Mouse (Mus musculus) myocyte (in vitro differentiated cells): ENCODE results near the gene Stx16.

Experiments
- CEBPB ChIP-seq: IDR thresholded peaks from 2 replicates; pipeline ENCODE4 v1.6.1; 2011; ENCODE audit warnings: mild to moderate bottlenecking, moderate library complexity; ENCODE audit not compliant: poor library complexity, insufficient read depth, severe bottlenecking
- E2F4 ChIP-seq: IDR thresholded peaks from one replicate; pipeline ENCODE4 v1.6.1; 2011; ENCODE audit warnings: mild to moderate bottlenecking, control low read depth, moderate library complexity; ENCODE audit not compliant: insufficient read depth
- MAX ChIP-seq: IDR thresholded peaks from one replicate; pipeline ENCODE4 v1.6.1; 2011; ENCODE audit warnings: low read depth, mild to moderate bottlenecking, control low read depth
- MYOD1 ChIP-seq, 3 experiments: IDR thresholded peaks; one replicate each; pipeline ENCODE4 v1.6.1; 2011; ENCODE audit warnings: control low read depth in 2 of 3, low read depth in 2 of 3, mild to moderate bottlenecking in 2 of 3, moderate library complexity in 1 of 3; ENCODE audit not compliant: insufficient read length in 2 of 3, control insufficient read depth in 1 of 3
- POLR2A ChIP-seq: IDR thresholded peaks from one replicate; pipeline ENCODE4 v1.6.1; 2011; ENCODE audit warnings: low read depth, mild to moderate bottlenecking, control low read depth, moderate library complexity; ENCODE audit not compliant: insufficient read length
- POLR2AphosphoS2 ChIP-seq: IDR thresholded peaks from one replicate; pipeline ENCODE4 v1.6.1; 2011; ENCODE audit warnings: low read depth, control low read depth; ENCODE audit not compliant: insufficient read length
- REST ChIP-seq: IDR thresholded peaks from one replicate; pipeline ENCODE4 v1.6.1; 2011; ENCODE audit warnings: mild to moderate bottlenecking, control low read depth, moderate library complexity; ENCODE audit not compliant: insufficient read depth, insufficient read length
- SRF ChIP-seq: IDR thresholded peaks from one replicate; pipeline ENCODE4 v1.6.1; 2011; ENCODE audit warnings: low read depth; ENCODE audit not compliant: control insufficient read depth, insufficient read length
- TCF12 ChIP-seq: IDR thresholded peaks from one replicate; pipeline ENCODE4 v1.6.1; 2011; ENCODE audit warnings: mild to moderate bottlenecking, control low read depth; ENCODE audit not compliant: poor library complexity, insufficient read depth, severe bottlenecking
- TCF3 ChIP-seq: IDR thresholded peaks from one replicate; pipeline ENCODE4 v1.6.1; 2011; ENCODE audit warnings: low read depth, control low read depth; ENCODE audit not compliant: insufficient read length
- USF1 ChIP-seq: IDR thresholded peaks from one replicate; pipeline ENCODE4 v1.6.1; 2011; ENCODE audit warnings: low read depth, mild to moderate bottlenecking, control low read depth, moderate library complexity

DNA sequence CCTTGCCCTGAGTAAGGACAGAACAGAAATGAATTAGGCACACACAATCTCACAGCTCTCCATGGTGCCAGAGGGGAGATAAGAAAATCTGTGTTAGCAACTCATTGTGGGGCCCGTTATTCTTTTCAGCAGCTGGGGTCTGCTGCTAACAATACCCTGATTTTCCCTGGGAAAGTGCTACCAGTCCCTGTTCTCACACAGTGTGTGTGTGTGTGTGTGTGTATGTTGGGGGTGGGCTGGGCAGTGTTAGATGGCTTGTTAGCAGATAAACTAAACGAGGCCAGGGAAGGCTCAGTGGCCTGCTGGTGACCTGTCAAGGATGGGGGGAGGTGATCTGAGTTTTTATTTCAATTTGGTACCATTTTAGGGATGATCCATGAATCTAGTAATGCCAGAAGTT lies 14.9 kb upstream of the Stx16 start:
- no peak for TF ChIP-seq E2F4
- TF ChIP-seq MYOD1 (IDR thresholded peaks at IDR 0.05; ENCODE audit: control insufficient read depth in 1 of 3, insufficient read length in 2 of 3, low read depth in 2 of 3): no peak
- no peak for TF ChIP-seq USF1
- TF ChIP-seq MAX: no peak
- TF ChIP-seq POLR2A: no peak
- TF ChIP-seq REST: no peak
- no peak for TF ChIP-seq CEBPB
- no peak for TF ChIP-seq TCF12
- no peak for TF ChIP-seq POLR2AphosphoS2
- no peak for TF ChIP-seq SRF
- TF ChIP-seq TCF3: no peak
